Mouse (Mus musculus): Measurements from ENCODE around the gene Manbal.

DNA sequence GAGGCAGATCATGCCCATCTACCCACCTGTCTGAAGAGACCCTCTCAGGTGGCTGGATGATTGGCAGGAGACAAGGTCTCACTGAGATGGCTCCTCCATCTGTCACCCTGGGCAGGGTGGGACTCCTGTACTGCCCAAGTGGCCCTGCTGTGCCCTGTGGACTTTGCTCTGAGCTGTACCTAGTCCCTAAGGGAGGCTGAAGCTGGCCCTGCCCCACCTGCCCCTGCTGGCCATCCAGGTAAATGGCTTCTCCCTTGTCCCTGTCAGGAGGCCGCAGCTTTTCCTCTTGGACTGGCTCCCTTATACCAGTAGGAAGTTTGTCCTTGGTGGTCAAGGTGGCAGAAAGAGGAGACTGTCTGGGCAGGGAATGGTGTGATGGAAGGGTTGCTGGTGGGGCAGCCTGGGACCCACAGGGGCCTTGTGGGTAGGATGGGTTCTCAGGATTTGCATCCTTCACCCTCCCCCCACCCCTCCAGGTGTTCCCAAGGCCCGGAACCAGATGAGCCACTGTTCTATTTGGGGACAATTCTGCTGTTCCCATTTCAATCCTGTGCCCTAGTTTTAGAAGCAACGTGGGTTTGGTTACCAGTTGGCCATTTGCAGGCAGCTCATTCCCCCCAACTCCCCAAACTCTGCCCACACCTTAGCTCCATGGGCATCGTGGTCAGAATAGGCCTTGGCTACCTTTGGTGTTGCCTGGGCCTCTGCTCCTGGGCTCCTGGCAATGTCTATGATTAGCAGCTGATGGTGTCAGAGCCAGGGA is 63.5 kb downstream of the Manbal start:
- TF ChIP-seq HCFC1 (IDR thresholded peaks at IDR 0.05; ENCODE audit: low read depth, low read length), result no peak
- no peak for TF ChIP-seq GATA1 (IDR thresholded peaks at IDR 0.05; ENCODE audit: low read depth, low read length)

Data from MEL (cell line).